Comparison of ENCODE assay signal across 8 mouse cellular contexts in the genomic region with DNA sequence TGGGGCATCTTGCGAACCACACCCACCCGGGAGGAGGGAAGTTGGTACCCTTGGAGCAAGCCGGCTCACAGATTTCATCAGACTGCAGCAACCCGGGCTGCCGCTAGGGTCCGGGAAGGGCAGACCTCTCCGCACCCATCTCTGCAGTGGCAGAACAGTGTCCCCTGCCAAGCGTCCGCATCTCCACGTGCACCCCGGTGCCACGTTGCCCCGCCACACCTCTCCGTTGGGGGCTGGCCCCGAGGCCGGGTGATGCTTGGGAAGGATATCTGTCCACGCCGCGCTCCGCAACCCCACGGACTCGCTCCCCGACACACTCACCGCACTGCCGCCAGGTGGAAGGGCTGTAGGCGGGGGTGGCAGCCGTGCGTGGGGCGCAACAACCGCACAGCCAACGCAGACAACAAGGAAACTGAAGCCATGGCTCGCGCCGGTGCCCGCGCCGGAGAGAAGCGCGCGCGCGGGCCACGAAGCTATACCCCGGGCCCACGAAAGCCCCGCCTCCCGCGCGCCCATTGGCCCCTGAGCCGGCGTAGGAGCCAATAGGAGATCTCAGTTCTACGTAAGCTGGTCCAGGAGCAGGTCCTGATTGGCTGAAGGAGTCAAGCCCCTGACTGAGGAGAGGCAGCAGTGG. TPM values are rescaled to one million over a fixed set of nuclear protein-coding genes. Genes with fewer than 3 reads are reported as not detected.
DNase-seq lines count a peak whose midpoint lies in the region; ATAC-seq and TF ChIP-seq lines count a peak whose summit lies in the region.

No protein-coding gene starts in this region.

- POLR2A ChIA-PET in Patski (lab: Charles Lee), result interaction anchor here (0.7 to 1.6 kb wide), 3 partner anchors 8 to 50 kb away, joined by 3 to 5 read pairs (median 3); a partner anchor contains a TSS

- peak overlapping the region; percentile 91 for H3K9ac ChIP-seq in hindbrain, embryonic 12.5 days

- no peak for TF ChIP-seq CTCF in Patski (IDR thresholded peaks at IDR 0.05)

- no peaks in the 10 kb centered on the region for H3K9me3 ChIP-seq in hindbrain, embryonic 12.5 days (replicated peaks)

- peaks cover 5% of the 10 kb centered on the region; the same call in 1 of the 2 replicates for H3K36me3 ChIP-seq in hindbrain, embryonic 12.5 days

- H3K4me2 ChIP-seq in hindbrain, embryonic 12.5 days (replicated peaks), result peak overlapping the region; percentile 77

- CTCF ChIA-PET in Patski (lab: Charles Lee), result interaction anchor here (1.1 to 1.5 kb wide), 3 partner anchors 8 to 190 kb away, joined by 3 to 5 read pairs (median 3); a partner anchor contains a TSS

- no peaks in the 10 kb centered on the region for H3K27me3 ChIP-seq in Patski
- no peaks in the 10 kb centered on the region for H3K27me3 ChIP-seq in hindbrain, embryonic 12.5 days

- under 1% methylated on average over 52 of the region's 52 CpGs for WGBS in hindbrain, embryonic 12.5 days

- peak overlapping the region; percentile 74 for H3K27ac ChIP-seq in hindbrain, embryonic 12.5 days

- ATAC-seq in Patski, result peak; percentile 96
- peak; percentile 99 for ATAC-seq in hindbrain, embryonic 12.5 days (ENCODE audit: low FRiP score)

- peak overlapping the region; percentile 92 for H3K4me3 ChIP-seq in hindbrain, embryonic 12.5 days

- H3K4me1 ChIP-seq in hindbrain, embryonic 12.5 days, result peaks cover 15% of the 10 kb centered on the region

- no peak for DNase-seq in Patski (ENCODE audit: low read depth, low spot score)
- DNase-seq in cerebellum, postnatal 10 days, result peak; percentile 97 to 98
- DNase-seq in frontal cortex, postnatal 10 days (ENCODE audit: low spot score in 2 of 2), result peak; percentile 89 to 91
- DNase-seq in layer of hippocampus, postnatal 14 days (ENCODE audit: low spot score in 2 of 2), result peak; percentile 87 to 95
- DNase-seq in lung, postnatal 10 days, result peak; percentile 95
- peak; percentile 79 for DNase-seq in ovary, postnatal 14 days (ENCODE audit: low spot score)
- peak; percentile 92 to 93 for DNase-seq in thymus, postnatal 10 days (ENCODE audit: low spot score in 2 of 2)

- in situ Hi-C loops in Patski (cut with MboI; ENCODE audit: low pct_unique_long_range_greater_than_20kb), result no loop called here

RNA-seq across cellular contexts. Expression of a gene that starts 8.5 kb away (rescaled TPM):
- polyA plus RNA-seq in Patski (2021), result 117 TPM
- polyA plus RNA-seq in hindbrain, embryonic 12.5 days (2016; fragmentation: Nextera tagmentation; extraction: Ambion mirVana), result 29.8 and 30.0 TPM in 2 replicates
- total RNA-seq in layer of hippocampus, postnatal 14 days (2021), result 10 to 100 TPM in 1 of 2 experiments, 1 to 10 TPM in 1; 8.5 to 10.5 TPM

RNA-seq across cellular contexts. Expression of a gene that starts 8.6 kb away (rescaled TPM):
- polyA plus RNA-seq in Patski (2021), result 90.6 TPM
- 52.5 and 55.4 TPM in 2 replicates for polyA plus RNA-seq in hindbrain, embryonic 12.5 days (2016; fragmentation: Nextera tagmentation; extraction: Ambion mirVana)
- total RNA-seq in layer of hippocampus, postnatal 14 days (2021), result 10 to 100 TPM; 22.1 to 23.1 TPM

RNA-seq across cellular contexts. Expression of a gene that starts 31.7 kb away (rescaled TPM):
- polyA plus RNA-seq in Patski (2021), result 126 TPM
- polyA plus RNA-seq in hindbrain, embryonic 12.5 days (2016; fragmentation: Nextera tagmentation; extraction: Ambion mirVana), result 88.5 and 92.1 TPM in 2 replicates
- total RNA-seq in layer of hippocampus, postnatal 14 days (2021), result 10 to 100 TPM; 45.4 to 54.7 TPM
